Mouse (Mus musculus): ENCODE results near the gene Tmem191c.

Tmem191c gene

GRCm38 (mm10) chr16:17267937-17268336 is 7.9 kb upstream of the Tmem191c start:
- DNase-seq: no peak

GRCm38 (mm10) chr16:17269872-17270271 is 6.0 kb upstream of the Tmem191c start:
- DNase-seq: no peak

GRCm38 (mm10) chr16:17271124-17271523 is 4.8 kb upstream of the Tmem191c start:
- no peak for DNase-seq

- no peak for DNase-seq
These were observed 4.0 kb upstream of the Tmem191c start for GRCm38 (mm10) chr16:17271856-17272255.

GRCm38 (mm10) chr16:17276164-17277151 is 581 bp downstream of the Tmem191c start:
- peak; percentile 94 for DNase-seq

DNA sequence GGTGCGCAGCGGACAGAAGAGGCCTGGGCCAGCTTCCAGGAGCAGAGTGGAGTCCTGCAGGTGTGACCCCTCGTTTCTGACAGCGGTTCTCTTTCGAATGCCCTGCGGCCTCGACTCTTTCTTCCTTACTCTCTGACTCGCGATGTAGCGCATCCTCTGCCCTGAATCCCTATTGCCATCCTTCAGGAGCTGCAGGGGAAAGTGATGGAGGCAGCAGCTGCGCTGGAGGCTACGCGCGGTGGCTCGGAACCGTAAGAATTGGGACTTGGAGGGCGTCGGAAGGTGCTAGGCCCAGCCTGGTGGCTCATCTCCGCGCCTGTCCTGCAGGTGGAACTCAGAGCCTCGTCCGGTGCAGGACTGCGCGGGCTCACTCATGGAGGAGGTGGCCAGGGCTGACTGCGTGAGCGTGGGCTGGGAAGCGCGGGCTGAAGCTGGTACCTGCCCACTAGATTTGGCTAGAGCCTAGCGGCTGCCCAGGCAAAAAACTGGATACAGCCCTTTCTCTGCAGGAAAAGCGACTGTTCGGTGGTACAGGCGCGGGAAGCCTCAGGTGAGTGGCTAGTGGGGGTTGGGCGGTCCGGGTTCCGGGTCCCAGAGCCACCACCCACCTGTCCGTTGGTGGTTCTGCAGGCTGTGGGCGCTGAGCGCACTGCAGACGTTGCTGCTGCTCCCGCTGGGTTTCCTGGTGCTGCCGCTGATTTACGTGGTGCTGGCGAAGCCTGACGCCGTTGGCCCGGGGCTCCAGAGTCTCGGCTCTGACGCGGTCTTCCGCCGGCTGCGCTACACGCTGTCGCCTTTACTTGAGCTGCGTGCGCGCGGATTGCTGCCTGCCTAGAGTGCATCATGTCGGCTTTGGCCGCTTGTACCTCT is 1.7 kb downstream of the Tmem191c start:
- DNase-seq: peak; percentile 69

DNA sequence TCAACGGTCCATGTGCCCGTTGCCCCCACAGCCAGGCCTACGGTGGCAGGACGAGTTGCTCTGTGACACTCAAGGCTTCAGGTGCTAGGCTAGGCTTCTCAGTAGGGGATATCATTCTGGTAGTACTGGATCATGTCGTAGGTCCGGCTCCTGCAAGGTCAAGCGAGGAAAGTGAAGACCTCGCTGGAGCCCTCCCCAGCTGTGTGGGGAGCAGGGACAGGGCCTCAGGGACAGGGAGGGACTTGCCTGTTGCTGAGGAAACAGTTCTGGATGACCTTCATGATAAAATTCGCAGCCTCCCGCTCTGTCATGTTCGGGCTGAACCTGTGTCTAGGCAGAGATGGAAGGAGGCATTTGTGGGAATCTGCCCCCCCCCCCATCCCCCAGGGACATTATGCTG is 4.6 kb downstream of the Tmem191c start:
- no peak for DNase-seq

DNA sequence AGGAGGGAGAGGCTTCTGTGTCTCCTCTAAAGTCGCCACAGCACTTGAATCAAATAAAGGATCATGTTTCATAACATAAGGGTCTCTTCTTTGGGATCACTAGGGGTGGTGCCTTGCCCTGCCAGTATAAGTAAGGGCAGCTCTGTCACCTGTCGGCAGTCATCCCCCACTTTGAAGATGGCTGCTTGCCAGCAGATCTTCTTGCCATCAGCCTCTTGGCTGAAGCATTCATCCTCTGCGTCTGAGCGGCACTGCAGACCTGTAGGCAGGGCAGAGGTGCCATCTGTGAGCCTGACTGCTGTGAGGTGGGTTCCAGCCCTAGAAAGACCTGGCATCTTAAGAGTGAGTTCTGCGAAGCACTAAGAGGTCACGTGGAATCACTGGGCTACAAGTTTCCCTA is 7.3 kb downstream of the Tmem191c start:
- DNase-seq: no peak

DNA sequence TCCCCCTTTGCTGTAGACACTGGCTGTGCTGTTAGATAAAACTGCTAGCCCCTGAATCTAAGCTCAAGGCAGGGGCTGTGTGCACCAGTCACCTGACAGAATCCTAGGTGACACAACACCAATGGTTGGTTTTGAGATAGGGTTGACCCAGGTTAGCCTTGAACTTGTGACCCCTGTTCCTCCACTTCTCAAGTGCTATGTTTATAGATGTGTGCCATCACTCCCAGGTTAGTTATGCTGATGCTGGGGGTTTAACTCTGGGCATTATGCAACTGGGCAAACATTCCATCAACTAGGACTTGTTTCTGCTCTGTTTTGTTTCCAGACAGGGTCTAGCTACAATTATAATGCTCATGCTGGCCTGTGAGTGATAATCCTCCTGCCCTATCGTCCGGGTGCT is 11.2 kb downstream of the Tmem191c start:
- no peak for DNase-seq

DNA sequence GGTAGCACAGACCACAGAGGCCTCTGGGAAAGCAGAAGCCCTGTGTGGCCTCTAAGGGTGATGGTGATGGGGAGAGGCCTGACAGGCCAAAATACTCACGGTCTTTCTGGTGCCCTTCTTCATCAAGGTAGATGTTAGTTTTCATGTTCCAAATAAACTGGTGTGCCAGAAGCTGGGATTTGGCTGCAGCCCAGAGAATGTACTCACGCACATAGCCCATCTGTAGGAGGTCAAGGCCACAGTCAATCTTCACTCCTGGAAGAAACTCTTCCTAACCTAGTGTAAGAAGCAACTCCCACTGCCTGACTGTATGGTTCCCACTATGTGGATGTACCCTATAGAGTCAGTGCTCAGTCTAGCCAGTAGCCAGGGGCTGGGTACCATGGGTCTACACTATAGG is 15.1 kb downstream of the Tmem191c start:
- DNase-seq: no peak

GRCm38 (mm10) chr16:17292751-17293150 is 16.9 kb downstream of the Tmem191c start:
- peak; percentile 72 for DNase-seq

- no peak for DNase-seq
These were observed 24.9 kb downstream of the Tmem191c start for GRCm38 (mm10) chr16:17300818-17301217.

GRCm38 (mm10) chr16:17303521-17304245 is 27.8 kb downstream of the Tmem191c start:
- DNase-seq: no peak

DNA sequence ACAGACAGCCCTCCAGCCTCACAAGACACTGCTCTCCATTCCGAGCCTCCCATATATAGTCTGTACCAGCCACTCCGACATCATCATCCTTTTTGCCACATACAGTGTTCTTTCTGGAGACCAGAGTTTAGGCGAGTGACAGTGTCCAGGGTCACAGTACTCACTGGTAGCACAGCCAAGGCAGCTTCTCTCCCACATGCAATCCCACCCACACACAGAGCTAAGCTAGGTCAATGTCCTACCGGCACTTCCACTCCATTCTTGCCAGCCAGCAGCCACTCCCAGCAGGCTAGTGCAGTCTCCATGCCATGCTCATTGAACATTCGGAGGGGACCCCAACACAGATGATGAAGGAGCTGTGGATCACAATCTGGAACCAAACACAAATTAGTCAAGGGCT is 31.6 kb downstream of the Tmem191c start:
- DNase-seq: no peak

DNA sequence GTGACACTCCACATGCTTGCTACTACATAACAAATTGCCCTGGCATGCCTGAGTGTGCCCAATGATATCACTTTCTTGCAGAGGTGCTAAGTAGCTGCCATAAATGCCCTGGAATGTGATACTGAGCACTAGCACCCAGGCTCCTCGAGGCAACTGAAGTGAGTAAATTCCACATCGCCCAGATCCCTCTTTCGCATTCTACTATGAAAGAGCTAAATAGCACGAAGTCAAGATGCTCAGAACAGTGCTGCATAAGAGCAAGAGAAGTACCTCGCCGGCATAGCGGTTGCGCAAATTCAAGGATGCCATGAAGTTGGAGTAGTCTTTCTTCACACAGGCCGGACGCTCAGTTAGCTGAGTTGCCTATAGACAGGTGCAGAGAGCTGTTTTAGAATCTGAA is 33.2 kb downstream of the Tmem191c start:
- no peak for DNase-seq

- no peak for DNase-seq
These were observed 36.7 kb downstream of the Tmem191c start for GRCm38 (mm10) chr16:17312531-17312930.

DNA sequence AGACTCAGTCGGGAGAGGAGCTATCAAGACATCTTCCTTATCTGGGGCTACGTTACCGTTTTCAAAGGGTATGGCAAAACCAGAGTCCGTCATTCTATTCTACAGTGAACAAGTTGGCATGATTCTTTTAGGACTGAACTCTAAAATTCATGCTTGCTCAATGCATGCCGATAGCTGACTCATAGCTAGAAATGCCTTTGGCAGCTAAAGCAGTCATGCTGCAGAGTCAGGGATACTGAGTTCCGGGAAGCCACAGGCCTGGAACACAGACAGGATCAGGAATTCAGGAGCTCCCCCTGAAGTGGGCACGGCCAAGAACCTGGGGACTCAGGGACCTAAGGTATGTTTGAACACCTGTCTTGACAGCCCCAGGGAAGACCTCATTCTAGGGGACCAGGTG is 40.7 kb downstream of the Tmem191c start:
- no peak for DNase-seq

DNA sequence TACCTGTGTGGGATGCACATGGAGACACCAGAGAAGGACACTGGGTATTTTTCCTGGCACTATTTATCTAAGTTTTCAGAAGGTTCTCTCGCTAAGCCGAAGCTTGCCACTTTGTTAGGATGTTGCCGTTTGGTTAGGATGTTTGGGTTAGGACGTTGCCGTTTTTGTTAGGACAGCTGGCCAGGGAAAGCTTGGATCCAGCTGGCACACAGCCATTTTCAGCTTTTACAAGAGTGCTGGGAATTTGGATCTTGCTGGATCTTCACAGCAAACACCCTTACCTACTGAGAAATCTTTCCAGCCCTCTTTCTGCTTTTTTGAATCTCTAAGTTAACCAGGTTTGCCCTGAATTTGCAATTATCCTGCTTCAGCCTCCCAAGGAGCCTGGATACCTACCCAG is 45.6 kb downstream of the Tmem191c start:
- DNase-seq: no peak

DNA sequence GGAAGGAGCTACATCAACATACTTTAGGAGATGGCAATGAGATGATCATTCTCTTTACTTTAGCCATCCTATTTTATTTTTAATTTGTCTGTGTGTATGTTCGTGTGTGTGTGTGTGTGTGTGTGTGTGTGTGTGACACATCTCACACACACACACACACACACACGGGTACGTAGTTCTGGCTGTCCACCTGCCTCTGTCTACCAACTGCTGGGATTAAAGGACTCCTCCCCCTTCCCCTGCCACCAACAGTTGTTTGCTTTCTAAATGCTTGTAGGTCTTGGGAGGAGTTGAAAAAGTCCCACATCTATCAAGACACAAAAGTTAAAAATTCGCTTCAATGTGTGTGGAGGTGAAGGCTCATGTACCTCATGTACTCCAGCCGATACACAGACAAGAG is 48.9 kb downstream of the Tmem191c start:
- DNase-seq: no peak

- DNase-seq: no peak
These were observed 50.2 kb downstream of the Tmem191c start for GRCm38 (mm10) chr16:17326064-17326463.

GRCm38 (mm10) chr16:17329848-17330570 is 54.1 kb downstream of the Tmem191c start:
- DNase-seq: no peak

- DNase-seq: no peak
These were observed 55.2 kb downstream of the Tmem191c start, which contains the start of gene Serpind1 for GRCm38 (mm10) chr16:17331116-17331515. Gene Serpind1 (plus strand): TSS chr16:17331371.

Measured in right cerebral cortex, postnatal 14 days (tissue).